Mouse (Mus musculus): ENCODE measurements around the gene Muc1. TPM values are rescaled to one million over a fixed set of nuclear protein-coding genes. Genes with fewer than 3 reads are reported as not detected.

Gene Muc1
- polyA plus RNA-seq, 1 experiment from 2014 or later, result 1.0 TPM

GRCm38 (mm10) chr3:89280050-89280605 lies 51.3 kb downstream of the Muc1 start:
- peak overlapping the region; percentile 72 for H3K9ac ChIP-seq
- under 1% methylated on average over 29 of the region's 29 CpGs for WGBS
- H3K27ac ChIP-seq (replicated peaks), result peak overlapping the region; percentile 68
- H3K9me3 ChIP-seq, result no peaks in the 10 kb centered on the region
- ATAC-seq (ENCODE audit: low read depth), result peak; percentile 16; the same call in 1 of the 2 replicates
- peaks cover 54% of the 10 kb centered on the region for H3K4me1 ChIP-seq (replicated peaks)
- H3K36me3 ChIP-seq, result no peaks in the 10 kb centered on the region
- H3K4me3 ChIP-seq, result peak overlapping the region; percentile 49
- H3K4me2 ChIP-seq, result peak overlapping the region; percentile 94
- H3K27me3 ChIP-seq, result peaks cover 48% of the 10 kb centered on the region

DNA sequence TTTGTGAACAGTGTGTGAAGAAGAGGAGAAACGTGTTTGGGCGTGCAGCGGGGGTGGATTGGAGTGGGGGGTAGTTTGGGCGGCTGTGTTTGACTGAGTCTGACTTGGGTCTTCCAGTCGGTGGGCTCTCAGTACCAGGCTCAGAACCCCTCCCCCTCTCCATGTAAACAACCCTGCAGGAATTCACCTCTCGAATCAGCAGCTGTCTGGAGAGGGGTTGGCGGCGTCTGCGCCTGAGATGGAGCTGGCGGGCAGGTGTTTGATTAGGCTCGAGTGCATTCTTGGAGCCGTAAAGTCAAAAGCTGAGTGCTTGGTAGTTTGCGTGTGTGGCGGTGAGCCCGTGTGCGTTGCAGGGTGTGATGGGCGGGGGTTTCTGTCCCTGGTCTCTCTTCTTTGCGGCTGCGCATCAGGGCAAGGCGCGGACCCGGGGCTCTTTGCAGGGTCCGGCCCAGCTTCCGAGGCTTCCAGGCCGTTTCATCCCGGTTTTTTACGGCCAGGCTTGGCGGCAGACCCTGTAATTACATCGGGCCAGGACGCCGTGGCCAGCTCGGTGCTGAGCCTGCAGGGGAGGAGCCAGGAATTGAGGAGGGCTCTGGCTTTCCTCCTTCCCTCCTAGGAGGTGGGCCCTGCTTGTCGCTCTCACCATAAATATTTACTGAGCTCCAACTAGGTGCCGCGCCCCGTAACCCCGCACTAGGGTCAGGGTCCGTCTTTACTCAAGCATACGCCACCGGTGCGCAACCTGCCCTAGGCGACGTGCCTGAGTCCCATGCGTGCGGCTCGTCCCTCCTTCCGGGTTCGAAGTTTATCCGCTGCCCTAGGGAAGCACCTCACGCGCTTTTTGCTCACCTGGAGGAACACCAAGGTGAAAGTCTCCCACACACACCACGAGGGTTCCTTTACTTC lies 52.0 kb downstream of the Muc1 start, which contains the start of gene Efna1:
Gene Efna1, minus strand, starts transcription at position 537 of the 906 bp plus-strand sequence.
- peak within 1 kb of the TSS; percentile 49 for H3K4me3 ChIP-seq
- peak within 1 kb of the TSS; percentile 72 for H3K9ac ChIP-seq
- peak within 1 kb of the TSS; percentile 68 for H3K27ac ChIP-seq (replicated peaks)
- H3K36me3 ChIP-seq, result no peaks in the 10 kb centered on the region
- peak; percentile 40 for ATAC-seq (ENCODE audit: low read depth)
- peaks cover 60% of the 10 kb centered on the region for H3K4me1 ChIP-seq (replicated peaks)
- H3K4me2 ChIP-seq, result peak within 1 kb of the TSS; percentile 94
- no peaks in the 10 kb centered on the region for H3K9me3 ChIP-seq
- peaks cover 48% of the 10 kb centered on the region for H3K27me3 ChIP-seq
- WGBS, result under 1% methylated on average over 52 of the region's 52 CpGs

- H3K4me1 ChIP-seq (replicated peaks), result peaks cover 60% of the 10 kb centered on the region
- H3K4me3 ChIP-seq, result peak overlapping the region; percentile 49
- no peak for ATAC-seq (ENCODE audit: low read depth)
- peaks cover 42% of the 10 kb centered on the region for H3K27me3 ChIP-seq
- H3K9me3 ChIP-seq, result no peaks in the 10 kb centered on the region
- H3K4me2 ChIP-seq, result peak overlapping the region; percentile 94
- peak overlapping the region; percentile 72 for H3K9ac ChIP-seq
- H3K36me3 ChIP-seq, result no peaks in the 10 kb centered on the region
- 12% methylated on average over 20 of the region's 20 CpGs for WGBS
- H3K27ac ChIP-seq (replicated peaks), result no peak overlapping the region; the same call in 1 of the 2 replicates
These were observed 52.9 kb downstream of the Muc1 start for GRCm38 (mm10) chr3:89281579-89282290.

- Histone ChIP-seq H3K27me3 (peaks cover 42% of the 10 kb centered on the region), H3K9ac (peak overlapping the region; percentile 52; the same call in 1 of the 2 replicates), H3K4me3 (no peak overlapping the region), H3K4me1 (replicated peaks) (peaks cover 55% of the 10 kb centered on the region), H3K27ac (replicated peaks) (no peak overlapping the region), H3K9me3 (no peaks in the 10 kb centered on the region), H3K4me2 (0 out of 2 replicates have a peak overlapping the region, but pooled peaks have one; percentile 94), H3K36me3 (no peaks in the 10 kb centered on the region)
- no peak for ATAC-seq (ENCODE audit: low read depth)
- WGBS, result 26% methylated on average over 4 of the region's 4 CpGs
These were observed 53.4 kb downstream of the Muc1 start for GRCm38 (mm10) chr3:89282291-89282643.

MicroRNAs encoded within 50 kb of the gene (microRNA counts, 519-probe panel; counts per million panel counts)
- 3,707 counts per million, percentile 55 among the panel's probes with 10 or more counts for microRNA mmu-miR-92b

Small RNA genes within 50 kb of the gene (microRNA-seq; reads per million reads assigned to microRNA genes)
- 2,995 reads per million, percentile 88 among the genes with 10 or more reads in this experiment for gene Mir92b

Other genes starting within 250 kb of the Muc1 start
- gene Rusc1, start 135.7 kb upstream of the Muc1 start, polyA plus RNA-seq (2015; fragmentation: Nextera tagmentation; extraction: Ambion mirVana), result 83.4 and 91.9 TPM in 2 replicates
- gene Gm43738, start 128.0 kb upstream of the Muc1 start, polyA plus RNA-seq (2015; fragmentation: Nextera tagmentation; extraction: Ambion mirVana), result 0.15 TPM in 1 of 2 replicates, not detected in the other
- 329 and 357 TPM in 2 replicates for gene Fdps, start 127.1 kb upstream of the Muc1 start, polyA plus RNA-seq (2015; fragmentation: Nextera tagmentation; extraction: Ambion mirVana)
- gene Pklr, start 92.9 kb upstream of the Muc1 start, polyA plus RNA-seq (2015; fragmentation: Nextera tagmentation; extraction: Ambion mirVana), result 0.14 and 0.46 TPM in 2 replicates
- 34.6 and 35.6 TPM in 2 replicates for gene Hcn3, start 68.9 kb upstream of the Muc1 start, polyA plus RNA-seq (2015; fragmentation: Nextera tagmentation; extraction: Ambion mirVana)
- gene Clk2, start 64.3 kb upstream of the Muc1 start, polyA plus RNA-seq (2015; fragmentation: Nextera tagmentation; extraction: Ambion mirVana), result 27.5 and 30.6 TPM in 2 replicates
- 129 and 135 TPM in 2 replicates for gene Scamp3, start 51.6 kb upstream of the Muc1 start, polyA plus RNA-seq (2015; fragmentation: Nextera tagmentation; extraction: Ambion mirVana)
- 38.9 and 49.9 TPM in 2 replicates for gene Fam189b, start 45.9 kb upstream of the Muc1 start, polyA plus RNA-seq (2015; fragmentation: Nextera tagmentation; extraction: Ambion mirVana)
- gene Gba, start 26.1 kb upstream of the Muc1 start, polyA plus RNA-seq (2015; fragmentation: Nextera tagmentation; extraction: Ambion mirVana), result 48.3 and 50.0 TPM in 2 replicates
- 45.6 and 52.8 TPM in 2 replicates for gene Thbs3, start 13.9 kb upstream of the Muc1 start, polyA plus RNA-seq (2015; fragmentation: Nextera tagmentation; extraction: Ambion mirVana)
- gene Mtx1, start 2.0 kb upstream of the Muc1 start, polyA plus RNA-seq (2015; fragmentation: Nextera tagmentation; extraction: Ambion mirVana), result 157 and 170 TPM in 2 replicates
- gene Krtcap2, start 16.9 kb downstream of the Muc1 start, polyA plus RNA-seq (2015; fragmentation: Nextera tagmentation; extraction: Ambion mirVana), result 248 and 258 TPM in 2 replicates
- gene Trim46, start 17.3 kb downstream of the Muc1 start, polyA plus RNA-seq (2015; fragmentation: Nextera tagmentation; extraction: Ambion mirVana), result 55.8 and 55.9 TPM in 2 replicates
- 76.9 and 81.4 TPM in 2 replicates for gene Dpm3, start 30.3 kb downstream of the Muc1 start, polyA plus RNA-seq (2015; fragmentation: Nextera tagmentation; extraction: Ambion mirVana)
- gene Slc50a1, start 41.5 kb downstream of the Muc1 start, polyA plus RNA-seq (2015; fragmentation: Nextera tagmentation; extraction: Ambion mirVana), result 44.0 and 45.5 TPM in 2 replicates
- 12.5 and 14.5 TPM in 2 replicates for gene Efna1, start 52.1 kb downstream of the Muc1 start, polyA plus RNA-seq (2015; fragmentation: Nextera tagmentation; extraction: Ambion mirVana)
- gene Efna3, start 93.9 kb downstream of the Muc1 start, polyA plus RNA-seq (2015; fragmentation: Nextera tagmentation; extraction: Ambion mirVana), result 87.4 and 90.1 TPM in 2 replicates
- 8.5 and 10.7 TPM in 2 replicates for gene Efna4, start 109.0 kb downstream of the Muc1 start, polyA plus RNA-seq (2015; fragmentation: Nextera tagmentation; extraction: Ambion mirVana)
- 48.8 and 54.0 TPM in 2 replicates for gene Adam15, start 120.9 kb downstream of the Muc1 start, polyA plus RNA-seq (2015; fragmentation: Nextera tagmentation; extraction: Ambion mirVana)
- 0.17 TPM in 1 of 2 replicates, not detected in the other for gene Dcst2, start 132.9 kb downstream of the Muc1 start, polyA plus RNA-seq (2015; fragmentation: Nextera tagmentation; extraction: Ambion mirVana)
- gene Dcst1, start 136.2 kb downstream of the Muc1 start, polyA plus RNA-seq (2015; fragmentation: Nextera tagmentation; extraction: Ambion mirVana), result 0.88 and 1.1 TPM in 2 replicates
- 0.54 and 0.68 TPM in 2 replicates for gene Zbtb7b, start 165.7 kb downstream of the Muc1 start, polyA plus RNA-seq (2015; fragmentation: Nextera tagmentation; extraction: Ambion mirVana)
- gene Lenep, start 173.7 kb downstream of the Muc1 start, polyA plus RNA-seq (2015; fragmentation: Nextera tagmentation; extraction: Ambion mirVana), result 0.84 and 2.6 TPM in 2 replicates
- gene Flad1, start 182.8 kb downstream of the Muc1 start, polyA plus RNA-seq (2015; fragmentation: Nextera tagmentation; extraction: Ambion mirVana), result 30.7 and 33.2 TPM in 2 replicates
- gene Cks1b, start 189.3 kb downstream of the Muc1 start, polyA plus RNA-seq (2015; fragmentation: Nextera tagmentation; extraction: Ambion mirVana), result 110 and 144 TPM in 2 replicates
- gene Shc1, start 189.4 kb downstream of the Muc1 start, polyA plus RNA-seq (2015; fragmentation: Nextera tagmentation; extraction: Ambion mirVana), result 41.8 and 45.1 TPM in 2 replicates
- 40.4 and 47.7 TPM in 2 replicates for gene Pygo2, start 201.2 kb downstream of the Muc1 start, polyA plus RNA-seq (2015; fragmentation: Nextera tagmentation; extraction: Ambion mirVana)
- gene Pbxip1, start 207.6 kb downstream of the Muc1 start, polyA plus RNA-seq (2015; fragmentation: Nextera tagmentation; extraction: Ambion mirVana), result 15.6 and 17.0 TPM in 2 replicates
- 104 and 106 TPM in 2 replicates for gene Pmvk, start 225.5 kb downstream of the Muc1 start, polyA plus RNA-seq (2015; fragmentation: Nextera tagmentation; extraction: Ambion mirVana)